Comparison of ENCODE assay signal across 8 mouse cellular contexts in the genomic region with DNA sequence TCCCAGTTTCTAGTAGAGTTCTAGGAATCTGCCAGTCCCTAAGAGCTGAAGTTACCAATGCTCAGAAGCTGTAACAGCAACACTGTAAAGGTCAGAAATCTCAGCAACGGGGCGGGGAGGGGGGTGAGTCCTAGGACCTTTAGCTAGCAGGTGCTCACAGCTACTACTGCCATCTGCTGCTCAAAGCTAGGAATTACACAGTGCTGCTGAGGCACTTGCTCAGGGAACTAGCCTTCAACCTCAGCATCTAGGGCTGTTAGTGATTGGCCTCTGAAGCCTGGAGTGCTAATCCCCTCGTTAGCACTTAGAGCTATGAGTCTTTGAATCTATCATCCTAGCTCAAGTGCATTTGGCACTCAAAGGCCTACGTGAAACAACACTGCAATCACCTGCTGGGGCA. TPM values are rescaled to one million over a fixed set of nuclear protein-coding genes. Genes with fewer than 3 reads are reported as not detected.
DNase-seq lines count a peak whose midpoint lies in the region; ATAC-seq and TF ChIP-seq lines count a peak whose summit lies in the region.

No protein-coding gene starts in this region.

- peak; percentile 27 for DNase-seq in liver, adult 2 months (ENCODE audit: extremely low read depth, low read depth, low spot score)
- DNase-seq in liver, embryonic 11.5 days (ENCODE audit: low spot score): no peak
- DNase-seq in adrenal gland, postnatal 10 days: peak; percentile 59
- DNase-seq in induced T-regulatory cell, adult 2 months (ENCODE audit: low read depth): peak; percentile 74
- peak; percentile 49 for DNase-seq in lung, postnatal 14 days
- DNase-seq in skeletal muscle tissue, adult 2 months (ENCODE audit: low read depth, low spot score): peak; percentile 24
- DNase-seq in urinary bladder, postnatal 4 days (ENCODE audit: low spot score in 2 of 2): no peak

- H3K4me2 ChIP-seq in liver, embryonic 11.5 days: no peak overlapping the region

- no peaks in the 10 kb centered on the region for H3K4me1 ChIP-seq in liver, adult 2 months (ENCODE audit: control insufficient read depth, insufficient read depth, low read length)
- H3K4me1 ChIP-seq in liver, embryonic 11.5 days (replicated peaks; ENCODE audit: control insufficient read depth, insufficient read depth, low read length): peaks cover 8% of the 10 kb centered on the region
- no peaks in the 10 kb centered on the region for H3K4me1 ChIP-seq in embryonic fibroblast, embryonic 13.5 days (ENCODE audit: control insufficient read depth, insufficient read depth, low read length)

- peaks cover 6% of the 10 kb centered on the region; the same call in 1 of the 2 replicates for H3K79me2 ChIP-seq in liver, adult 2 months (ENCODE audit: control insufficient read depth, insufficient read depth, low read length)

- H3K27me3 ChIP-seq in liver, adult 2 months (ENCODE audit: control insufficient read depth, insufficient read depth, low read length): no peaks in the 10 kb centered on the region
- H3K27me3 ChIP-seq in liver, embryonic 11.5 days (replicated peaks; ENCODE audit: control insufficient read depth, insufficient read depth, low read length): no peaks in the 10 kb centered on the region

- no peak; the same call in 1 of the 2 replicates for ATAC-seq in liver, embryonic 11.5 days (replicated peaks; ENCODE audit: low FRiP score)

- H3K9me3 ChIP-seq in liver, embryonic 11.5 days (ENCODE audit: control insufficient read depth, low read length): no peaks in the 10 kb centered on the region

- no peak overlapping the region for H3K9ac ChIP-seq in liver, adult 2 months (ENCODE audit: low read depth, low read length)
- no peak overlapping the region for H3K9ac ChIP-seq in liver, embryonic 11.5 days (ENCODE audit: low read depth, low read length)

- WGBS in liver, adult 2 months: 19% methylated on average over 4 of the region's 4 CpGs
- 11% methylated on average over 4 of the region's 4 CpGs for WGBS in liver, embryonic 11.5 days

- peak; percentile 81 for TF ChIP-seq CTCF in liver, adult 2 months (IDR thresholded peaks at IDR 0.05; ENCODE audit: low read depth, low read length)
- peak; percentile 65; the same call in 1 of the 2 replicates for TF ChIP-seq CTCF in embryonic fibroblast, embryonic 13.5 days (IDR thresholded peaks at IDR 0.05; ENCODE audit: borderline replicate concordance, insufficient read depth, low read length)

- no peaks in the 10 kb centered on the region for H3K36me3 ChIP-seq in liver, adult 2 months (ENCODE audit: control insufficient read depth, insufficient read depth, low read length)
- H3K36me3 ChIP-seq in liver, embryonic 11.5 days (ENCODE audit: control insufficient read depth, insufficient read depth, low read length): no peaks in the 10 kb centered on the region

- TF ChIP-seq POLR2A in liver, adult 2 months (IDR thresholded peaks at IDR 0.05; ENCODE audit: extremely low read depth, insufficient read depth, low read length): no peak
- no peak for TF ChIP-seq POLR2A in embryonic fibroblast, embryonic 13.5 days (IDR thresholded peaks at IDR 0.05; ENCODE audit: low read depth, low read length)

- no peak overlapping the region; the same call in 1 of the 2 replicates for H3K4me3 ChIP-seq in liver, adult 2 months (ENCODE audit: insufficient read depth, low read depth, low read length)
- H3K4me3 ChIP-seq in liver, embryonic 11.5 days (ENCODE audit: low read depth, low read length): no peak overlapping the region
- H3K4me3 ChIP-seq in embryonic fibroblast, embryonic 13.5 days (ENCODE audit: insufficient read depth, low read length): no peak overlapping the region

- no peak overlapping the region for H3K27ac ChIP-seq in liver, adult 2 months (replicated peaks; ENCODE audit: insufficient read depth, low read depth, low read length)
- H3K27ac ChIP-seq in liver, embryonic 11.5 days (ENCODE audit: low read depth, low read length): no peak overlapping the region
- no peak overlapping the region for H3K27ac ChIP-seq in embryonic fibroblast, embryonic 13.5 days (ENCODE audit: insufficient read depth, low read length)

RNA-seq across cellular contexts. Expression of a gene that starts 14.4 kb away (rescaled TPM):
- total RNA-seq in liver, adult 2 months (2014; rRNA removed): 12.5 and 12.6 TPM in 2 replicates
- polyA plus RNA-seq in liver, adult 2 months (2012; rRNA removed): 1.3 and 1.8 TPM in 2 replicates
- polyA plus RNA-seq in liver, embryonic 11.5 days (2014; fragmentation: Nextera tagmentation; extraction: Ambion mirVana): 8.4 and 10.7 TPM in 2 replicates
- total RNA-seq in adrenal gland, postnatal 10 days (2021): 10 to 100 TPM; 10.6 to 11.3 TPM
- polyA plus RNA-seq in embryonic fibroblast, embryonic 13.5 days (2011; ENCODE audit: insufficient read length, low read depth, missing spikeins): 31.6 and 50.1 TPM in 2 replicates

RNA-seq across cellular contexts. Expression of a gene that starts 18.0 kb away (rescaled TPM):
- not detected in 2 replicates for total RNA-seq in liver, adult 2 months (2014; rRNA removed)
- not detected in 2 replicates for polyA plus RNA-seq in liver, adult 2 months (2012; rRNA removed)
- 0.11 and 0.17 TPM in 2 replicates for polyA plus RNA-seq in liver, embryonic 11.5 days (2014; fragmentation: Nextera tagmentation; extraction: Ambion mirVana)
- not detected for total RNA-seq in adrenal gland, postnatal 10 days (2021)
- not detected in 2 replicates for polyA plus RNA-seq in embryonic fibroblast, embryonic 13.5 days (2011; ENCODE audit: insufficient read length, low read depth, missing spikeins)

RNA-seq across cellular contexts. Expression of a gene that starts 21.6 kb away (rescaled TPM):
- 67.0 and 73.2 TPM in 2 replicates for total RNA-seq in liver, adult 2 months (2014; rRNA removed)
- 7.5 and 9.3 TPM in 2 replicates for polyA plus RNA-seq in liver, adult 2 months (2012; rRNA removed)
- 24.2 and 30.8 TPM in 2 replicates for polyA plus RNA-seq in liver, embryonic 11.5 days (2014; fragmentation: Nextera tagmentation; extraction: Ambion mirVana)
- 10 to 100 TPM; 38.5 to 42.0 TPM for total RNA-seq in adrenal gland, postnatal 10 days (2021)
- polyA plus RNA-seq in embryonic fibroblast, embryonic 13.5 days (2011; ENCODE audit: insufficient read length, low read depth, missing spikeins): 103 and 119 TPM in 2 replicates

RNA-seq across cellular contexts. Expression of a gene that starts 45.9 kb away (rescaled TPM):
- 7.9 and 8.4 TPM in 2 replicates for total RNA-seq in liver, adult 2 months (2014; rRNA removed)
- polyA plus RNA-seq in liver, adult 2 months (2012; rRNA removed): 4.5 and 5.4 TPM in 2 replicates
- polyA plus RNA-seq in liver, embryonic 11.5 days (2014; fragmentation: Nextera tagmentation; extraction: Ambion mirVana): 11.1 and 12.1 TPM in 2 replicates
- 10 to 100 TPM; 17.1 to 20.1 TPM for total RNA-seq in adrenal gland, postnatal 10 days (2021)
- 8.0 and 9.6 TPM in 2 replicates for polyA plus RNA-seq in embryonic fibroblast, embryonic 13.5 days (2011; ENCODE audit: insufficient read length, low read depth, missing spikeins)

Comparison
In these comparisons a context has a peak if more than half of its experiments do, and no peak if none do; other contexts are left out.
1. DNase-seq: peak in liver, adult 2 months (single experiment), adrenal gland, postnatal 10 days (single experiment), induced T-regulatory cell, adult 2 months (single experiment), lung, postnatal 14 days (single experiment) and skeletal muscle tissue, adult 2 months (single experiment); none in liver, embryonic 11.5 days (single experiment) and urinary bladder, postnatal 4 days (0 of 2).